Mouse (Mus musculus) testis, adult 2 months (tissue): Measurements from ENCODE around the gene Tmem236. TPM values are rescaled to one million over a fixed set of nuclear protein-coding genes. Genes with fewer than 3 reads are reported as not detected.
"Not testable (repeated sequence)": the region's sequence is repeated elsewhere in the genome, so short reads cannot be mapped to it uniquely, and the experiment has no call there.

Experiments used
- H3K27ac ChIP-seq: fragments of 200-500 bp; 2 replicates; pipeline ENCODE4 v1.5.1; 2012; ENCODE audit warnings: low read depth, low read length; ENCODE audit not compliant: control insufficient read depth, insufficient read depth
- H3K27me3 ChIP-seq: fragments of 200-500 bp; 2 replicates; pipeline ENCODE4 v1.6.1; 2012; ENCODE audit warnings: mild to moderate bottlenecking, low read length, moderate library complexity; ENCODE audit not compliant: control insufficient read depth, insufficient read depth
- H3K36me3 ChIP-seq: fragments of 200-500 bp; 2 replicates; pipeline ENCODE4 v1.6.1; 2012; ENCODE audit warnings: mild to moderate bottlenecking, low read length; ENCODE audit not compliant: control insufficient read depth, insufficient read depth
- H3K4me1 ChIP-seq: fragments of 200-500 bp; 2 replicates; pipeline ENCODE4 v1.6.1; 2012; ENCODE audit warnings: low read length; ENCODE audit not compliant: control insufficient read depth, insufficient read depth
- H3K4me3 ChIP-seq: fragments of 200-500 bp; 2 replicates; pipeline ENCODE4 v1.5.1; 2012; ENCODE audit warnings: low read depth, mild to moderate bottlenecking, low read length, moderate library complexity, mixed read lengths; ENCODE audit not compliant: control insufficient read depth
- CTCF ChIP-seq: fragments of 200-500 bp; IDR thresholded peaks from 2 replicates; pipeline ENCODE4 v1.5.1; 2012; ENCODE audit warnings: low read depth, mild to moderate bottlenecking, inconsistent platforms, low read length, moderate library complexity; ENCODE audit not compliant: control insufficient read depth, insufficient read depth, insufficient replicate concordance
- POLR2A ChIP-seq: fragments of 200-500 bp; IDR thresholded peaks from 2 replicates; pipeline ENCODE4 v1.6.1; 2012; ENCODE audit warnings: low read depth, mild to moderate bottlenecking, inconsistent platforms, low read length, moderate library complexity; ENCODE audit not compliant: control insufficient read depth
- polyA plus RNA-seq: library from polyadenylated mRNA; depleted of rRNA; stranded (reverse); fragments of >200 nt; gene quantifications from 2 replicates; pipeline ENCODE4 v1.2.3, GENCODE M21; 2012

Tmem236 gene
- polyA plus RNA-seq, 1 experiment, result 0.61 TPM

DNA sequence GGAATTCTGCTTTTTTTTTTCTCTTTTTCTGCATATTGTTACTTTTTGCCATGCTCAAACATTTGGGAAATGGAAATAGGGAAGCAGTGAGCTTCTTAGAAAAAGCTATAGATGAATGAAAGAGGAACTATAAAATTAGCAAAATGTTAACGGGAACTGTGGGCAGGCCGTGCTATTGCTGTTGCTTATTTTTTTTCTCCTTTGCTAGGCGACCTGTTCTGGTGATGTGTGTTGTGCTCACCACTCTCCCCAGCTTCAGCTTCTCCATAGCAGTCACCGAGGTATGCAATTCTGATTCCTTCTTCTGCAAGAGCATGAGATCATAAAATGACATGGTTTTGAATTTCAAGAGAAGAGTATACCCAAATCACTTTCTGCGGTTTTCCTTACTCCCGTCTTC is 17.7 kb downstream of the Tmem236 start:
- no peaks in the 10 kb centered on the region for H3K4me1 ChIP-seq
- H3K36me3 ChIP-seq, result no peaks in the 10 kb centered on the region
- TF ChIP-seq POLR2A, result no peak
- TF ChIP-seq CTCF, result no peak
- H3K4me3 ChIP-seq, result no peak overlapping the region
- no peaks in the 10 kb centered on the region for H3K27me3 ChIP-seq
- H3K27ac ChIP-seq, result no peak overlapping the region

DNA sequence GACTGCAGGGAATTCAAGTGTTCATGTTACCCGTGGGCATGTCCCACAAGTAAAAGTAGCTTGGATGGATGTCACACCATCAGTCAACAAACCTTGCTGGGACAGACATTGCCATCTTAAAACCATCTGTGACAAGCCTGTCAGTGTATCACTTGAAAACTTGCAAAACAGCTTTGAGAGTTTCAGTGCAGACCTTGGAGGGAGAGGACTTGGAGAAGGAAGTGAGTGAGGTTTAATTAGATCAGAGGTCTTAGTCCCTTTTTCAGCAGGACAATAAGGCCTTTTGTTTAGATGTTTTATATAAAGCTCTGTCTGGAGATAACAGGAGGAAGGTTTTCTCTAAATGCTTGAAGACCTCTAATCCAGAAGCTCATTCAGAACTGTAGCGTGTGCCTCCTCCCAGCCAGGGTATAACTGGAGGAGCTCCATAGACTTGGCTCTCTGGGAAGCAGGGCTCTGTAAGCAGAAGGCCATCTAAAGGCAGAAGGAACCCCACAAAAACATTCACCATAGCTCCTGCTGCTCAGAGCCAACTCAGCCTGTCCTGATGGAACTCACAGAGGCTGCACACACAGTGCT is 24.1 kb downstream of the Tmem236 start:
- H3K4me3 ChIP-seq, H3K36me3 ChIP-seq, H3K27ac ChIP-seq, H3K27me3 ChIP-seq, H3K4me1 ChIP-seq: not testable (repeated sequence)

DNA sequence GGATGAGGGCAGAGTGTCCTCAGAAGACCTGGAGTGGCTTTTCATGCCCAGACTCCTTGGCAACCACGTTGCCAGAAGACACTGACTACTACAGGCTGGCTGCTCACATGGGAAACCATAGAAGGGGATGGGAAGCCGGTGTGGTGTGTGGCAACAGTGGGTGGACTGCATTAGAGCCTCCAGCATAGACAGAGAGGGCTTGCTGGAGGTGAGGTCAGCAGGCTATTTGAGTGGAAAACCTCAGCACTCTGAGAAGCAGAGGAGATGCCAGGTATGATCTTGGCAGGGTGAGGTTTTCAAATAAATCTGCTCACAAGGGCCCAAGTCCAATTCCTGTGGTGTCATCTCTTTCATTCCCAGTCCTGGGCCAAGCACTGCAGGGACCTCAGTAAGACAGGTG is 25.3 kb downstream of the Tmem236 start:
- Histone ChIP-seq H3K4me1 (no peaks in the 10 kb centered on the region; the same call in 1 of the 2 replicates), H3K27me3 (no peaks in the 10 kb centered on the region), H3K27ac (no peak overlapping the region), H3K36me3 (no peaks in the 10 kb centered on the region), H3K4me3 (no peak overlapping the region)
- TF ChIP-seq CTCF, result no peak

DNA sequence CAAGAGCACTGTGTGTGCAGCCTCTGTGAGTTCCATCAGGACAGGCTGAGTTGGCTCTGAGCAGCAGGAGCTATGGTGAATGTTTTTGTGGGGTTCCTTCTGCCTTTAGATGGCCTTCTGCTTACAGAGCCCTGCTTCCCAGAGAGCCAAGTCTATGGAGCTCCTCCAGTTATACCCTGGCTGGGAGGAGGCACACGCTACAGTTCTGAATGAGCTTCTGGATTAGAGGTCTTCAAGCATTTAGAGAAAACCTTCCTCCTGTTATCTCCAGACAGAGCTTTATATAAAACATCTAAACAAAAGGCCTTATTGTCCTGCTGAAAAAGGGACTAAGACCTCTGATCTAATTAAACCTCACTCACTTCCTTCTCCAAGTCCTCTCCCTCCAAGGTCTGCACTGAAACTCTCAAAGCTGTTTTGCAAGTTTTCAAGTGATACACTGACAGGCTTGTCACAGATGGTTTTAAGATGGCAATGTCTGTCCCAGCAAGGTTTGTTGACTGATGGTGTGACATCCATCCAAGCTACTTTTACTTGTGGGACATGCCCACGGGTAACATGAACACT is 26.6 kb downstream of the Tmem236 start:
- H3K4me3 ChIP-seq, H3K27ac ChIP-seq, H3K4me1 ChIP-seq, H3K36me3 ChIP-seq, H3K27me3 ChIP-seq: not testable (repeated sequence)

DNA sequence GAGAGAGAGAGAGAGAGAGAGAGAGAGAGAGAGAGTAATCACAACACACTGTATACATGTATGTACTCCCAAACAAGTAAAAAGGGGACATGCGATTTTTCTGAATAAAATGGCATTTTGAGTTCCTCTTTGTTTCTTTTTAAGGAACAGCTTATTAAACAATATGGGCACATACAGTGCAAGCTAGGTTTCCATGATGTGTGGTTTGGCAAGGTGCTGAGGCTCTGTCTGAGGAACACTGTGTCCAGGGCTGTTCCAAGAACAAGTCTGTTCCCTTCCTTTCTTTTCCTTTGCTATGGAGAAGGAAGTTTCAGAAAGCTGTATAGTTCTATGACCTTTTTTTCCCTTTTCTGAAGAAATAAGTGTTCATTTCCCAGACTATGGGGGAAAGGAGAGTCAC is 30.0 kb downstream of the Tmem236 start:
- Histone ChIP-seq H3K36me3 (no peaks in the 10 kb centered on the region), H3K27me3 (no peaks in the 10 kb centered on the region), H3K4me1 (no peaks in the 10 kb centered on the region; the same call in 1 of the 2 replicates), H3K27ac (peak overlapping the region; percentile 53; the same call in 1 of the 2 replicates), H3K4me3 (no peak overlapping the region)
- TF ChIP-seq POLR2A (no peak), CTCF (no peak)

DNA sequence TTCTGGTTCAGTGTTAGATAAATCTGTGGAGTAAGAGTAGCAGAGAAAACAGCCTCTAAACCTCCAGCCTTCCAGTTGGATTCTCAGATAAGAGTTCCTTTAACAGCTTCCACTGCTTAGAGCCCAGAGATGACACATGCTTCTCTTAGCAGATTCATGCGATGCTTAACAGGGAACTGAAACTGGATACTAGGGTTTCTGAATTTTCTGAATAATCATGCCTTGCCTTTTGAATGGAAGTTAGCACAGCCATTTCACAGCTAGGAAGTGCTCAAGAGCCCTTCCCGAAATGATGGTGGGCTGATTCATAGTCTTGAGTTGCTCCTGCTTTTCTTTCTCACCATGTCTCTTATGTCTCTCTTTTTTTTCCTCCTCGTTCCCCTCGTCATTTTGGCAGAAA is 32.5 kb downstream of the Tmem236 start:
- Histone ChIP-seq H3K36me3 (no peaks in the 10 kb centered on the region), H3K4me3 (no peak overlapping the region), H3K4me1 (no peaks in the 10 kb centered on the region; the same call in 1 of the 2 replicates), H3K27ac (no peak overlapping the region), H3K27me3 (no peaks in the 10 kb centered on the region)
- no peak for TF ChIP-seq CTCF
- TF ChIP-seq POLR2A, result no peak

DNA sequence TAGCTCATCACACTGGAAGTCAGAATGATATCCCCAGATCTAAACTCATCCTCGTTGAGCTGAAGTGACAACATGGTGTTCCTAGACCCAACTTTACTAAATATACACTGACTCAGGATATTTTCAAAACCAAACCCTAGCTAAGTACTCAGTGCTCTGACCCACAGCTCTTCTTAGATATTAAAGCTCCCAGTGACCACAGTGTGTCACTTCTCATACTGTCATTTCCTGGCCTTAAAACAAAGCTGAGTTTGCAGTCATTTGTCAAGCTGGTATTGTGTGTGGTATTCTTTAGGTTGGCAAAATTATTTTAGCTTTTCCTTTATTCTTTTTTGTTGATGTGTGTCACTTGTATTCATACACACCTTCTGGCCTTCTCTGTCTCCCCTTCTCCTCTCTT is 36.4 kb downstream of the Tmem236 start:
- TF ChIP-seq CTCF (no peak), POLR2A (no peak)
- Histone ChIP-seq H3K4me1 (no peaks in the 10 kb centered on the region), H3K27ac (no peak overlapping the region)

DNA sequence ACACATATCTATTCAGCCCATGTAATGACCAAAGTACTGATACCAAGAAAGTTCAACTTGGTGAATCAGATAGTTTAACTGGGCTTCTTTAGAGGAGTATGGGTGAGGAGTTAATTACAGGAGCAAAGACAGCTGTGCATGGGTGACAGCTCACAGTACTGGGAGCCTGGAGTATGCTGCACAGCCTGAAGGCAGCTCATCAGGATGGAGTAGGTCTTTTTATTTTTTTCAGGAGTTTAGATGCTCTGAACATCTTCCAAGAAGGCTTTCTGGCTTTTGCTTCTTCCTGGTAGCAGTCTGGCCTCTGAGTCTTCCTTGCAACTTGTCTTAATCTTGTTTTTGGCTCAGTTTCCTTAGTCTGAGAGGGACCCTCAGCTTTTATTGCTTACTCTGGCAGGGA is 37.3 kb downstream of the Tmem236 start:
- Histone ChIP-seq H3K36me3 (no peaks in the 10 kb centered on the region), H3K27ac (no peak overlapping the region), H3K4me1 (no peaks in the 10 kb centered on the region)

More for the DNA sequence above, 36.4 kb downstream of the Tmem236 start:
- no peak overlapping the region for H3K4me3 ChIP-seq
- no peaks in the 10 kb centered on the region for H3K27me3 ChIP-seq
- no peaks in the 10 kb centered on the region for H3K36me3 ChIP-seq

More for the DNA sequence above, 37.3 kb downstream of the Tmem236 start:
- H3K4me3 ChIP-seq, result no peak overlapping the region
- no peaks in the 10 kb centered on the region for H3K27me3 ChIP-seq
- TF ChIP-seq POLR2A (no peak), CTCF (no peak)
